Mouse (Mus musculus) forebrain, embryonic 14.5 days (tissue): ENCODE data around the gene Mcam. TPM values are rescaled to one million over a fixed set of nuclear protein-coding genes. Genes with fewer than 3 reads are reported as not detected.

ENCODE experiments used
- ATAC-seq: fragments of 200-750 bp; cut with Nextera tagmentation; 2 replicates; pipeline ENCODE4 v1.8.0; 2017; ENCODE audit warnings: mild to moderate bottlenecking, moderate library complexity
- DNase-seq: peaks from one replicate; pipeline ENCODE4 v3.0.0-alpha.2; 2015; ENCODE audit warnings: low spot score
- H3K27ac ChIP-seq: fragments of 300-500 bp; sonication (generic); 2 replicates; pipeline ENCODE4 v1.5.1; 2014; ENCODE audit warnings: low read depth, mild to moderate bottlenecking, control low read depth, low read length, moderate library complexity
- H3K27me3 ChIP-seq: fragments of 300-500 bp; sonication (generic); replicated peaks from 2 replicates; pipeline ENCODE4 v1.6.1; 2014; ENCODE audit warnings: low read length, control low read depth, mixed read lengths; ENCODE audit not compliant: control insufficient read depth, insufficient read depth
- H3K36me3 ChIP-seq: fragments of 300-500 bp; sonication (generic); 2 replicates; pipeline ENCODE4 v1.6.1; 2014; ENCODE audit warnings: low read length, control low read depth; ENCODE audit not compliant: control insufficient read depth, insufficient read depth
- H3K4me1 ChIP-seq: fragments of 300-500 bp; sonication (generic); 2 replicates; pipeline ENCODE4 v1.6.1; 2014; ENCODE audit warnings: antibody characterized with exemption, low read length, control low read depth; ENCODE audit not compliant: control insufficient read depth, insufficient read depth
- H3K4me2 ChIP-seq: fragments of 300-500 bp; sonication (generic); 2 replicates; pipeline ENCODE4 v1.6.1; 2014; ENCODE audit warnings: mild to moderate bottlenecking, control low read depth, low read length
- H3K4me3 ChIP-seq: fragments of 300-500 bp; sonication (generic); 2 replicates; pipeline ENCODE4 v1.5.1; 2014; ENCODE audit warnings: low read depth, low read length, control low read depth
- H3K9ac ChIP-seq: fragments of 300-500 bp; sonication (generic); 2 replicates; pipeline ENCODE4 v1.6.1; 2014; ENCODE audit warnings: mild to moderate bottlenecking, low read length, control low read depth, moderate library complexity
- H3K9me3 ChIP-seq: fragments of 300-500 bp; sonication (generic); replicated peaks from 2 replicates; pipeline ENCODE4 v1.6.1; 2016; ENCODE audit warnings: low read length, control low read depth, mixed read lengths; ENCODE audit not compliant: control insufficient read depth
- WGBS: fragments of 180-500 bp; shearing (Covaris S2); extraction: QIAGEN DNeasy Blood & Tissue Kit; methylation state at CpG from one replicate; pipeline ENCODE4 v1.1.7; 2014; 5-methylcytosine and 5-hydroxymethylcytosine counted together
- polyA plus RNA-seq: library from polyadenylated mRNA; unstranded; fragments of >200 nt; fragmentation: Nextera tagmentation; extraction: Ambion mirVana; gene quantifications from 2 replicates; pipeline ENCODE4 v1.2.1, GENCODE M21; 2014

The Mcam gene
- polyA plus RNA-seq, 1 experiment from 2014 or later: 14.1 TPM

DNA sequence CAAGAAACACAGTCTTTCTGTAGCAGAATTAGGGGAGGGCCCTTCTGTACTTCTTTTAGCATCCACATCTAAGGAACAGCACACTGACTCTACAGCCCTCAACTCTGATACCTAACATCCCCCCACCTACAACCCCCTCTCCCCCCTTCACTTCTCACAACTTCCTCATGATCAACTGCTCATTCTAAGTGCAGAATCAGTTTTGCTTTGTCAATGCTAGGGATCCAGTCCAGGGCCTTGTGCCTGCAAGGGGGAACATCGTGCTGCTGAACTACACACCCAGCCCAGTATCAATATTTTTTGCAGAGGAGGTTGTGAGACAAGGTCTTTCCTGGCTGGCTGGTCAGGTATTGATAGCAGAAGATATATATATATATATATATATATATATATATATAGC, 41.7 kb downstream of the Mcam start:
- Histone ChIP-seq H3K27me3 (no peaks in the 10 kb centered on the region), H3K27ac (no peak overlapping the region), H3K9me3 (no peaks in the 10 kb centered on the region), H3K9ac (no peak overlapping the region), H3K4me3 (no peak overlapping the region), H3K4me1 (no peaks in the 10 kb centered on the region), H3K36me3 (peaks cover 23% of the 10 kb centered on the region), H3K4me2 (no peak overlapping the region)
- ATAC-seq (no peak), DNase-seq (no peak)
- WGBS: 94% methylated on average over 1 of the region's 1 CpGs

DNA sequence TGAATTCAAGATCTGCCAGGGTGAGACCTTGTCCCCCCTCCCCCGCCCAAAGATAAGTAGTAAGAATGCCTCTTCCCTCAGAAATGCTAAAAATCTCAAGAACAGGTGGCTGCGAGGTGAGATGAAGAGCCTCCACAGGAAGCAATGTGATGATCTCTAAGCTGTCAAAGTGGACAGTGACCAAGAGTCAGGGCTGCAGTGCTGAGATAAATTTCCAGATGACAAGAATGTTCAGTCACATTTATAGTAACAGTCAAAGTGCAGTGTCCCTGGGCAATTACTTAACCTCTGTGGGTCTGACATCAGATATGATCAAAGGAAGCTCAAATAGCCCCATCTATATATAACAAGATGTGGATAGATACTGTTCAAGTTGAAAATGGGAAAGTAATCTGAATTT, 43.1 kb downstream of the Mcam start:
- H3K27ac ChIP-seq: no peak overlapping the region
- no peak for DNase-seq
- H3K4me3 ChIP-seq: no peak overlapping the region
- H3K4me2 ChIP-seq: no peak overlapping the region
- H3K9me3 ChIP-seq: no peaks in the 10 kb centered on the region
- 88% methylated on average over 2 of the region's 2 CpGs for WGBS
- H3K36me3 ChIP-seq: peaks cover 8% of the 10 kb centered on the region
- H3K4me1 ChIP-seq: no peaks in the 10 kb centered on the region
- H3K9ac ChIP-seq: no peak overlapping the region
- ATAC-seq: no peak
- H3K27me3 ChIP-seq: no peaks in the 10 kb centered on the region

DNA sequence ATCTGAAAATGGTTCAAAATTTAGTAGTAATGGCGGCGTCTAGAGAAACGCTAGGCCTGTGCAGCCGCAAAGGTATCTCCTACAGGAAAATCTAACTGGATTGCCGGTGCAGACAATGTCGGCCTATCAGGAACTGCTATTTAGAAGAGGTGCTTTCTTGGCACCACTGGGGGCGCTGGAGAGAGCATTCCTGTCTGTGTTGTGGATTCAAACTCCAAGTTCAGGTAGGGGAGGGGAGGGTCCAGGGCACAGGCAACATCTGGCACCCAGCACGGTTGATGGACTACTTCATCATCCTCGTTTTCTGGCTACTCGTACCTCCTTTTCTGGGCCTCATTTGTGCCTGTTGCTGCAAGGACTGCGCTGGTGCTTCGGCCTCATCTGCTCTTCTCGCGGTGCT, 44.1 kb downstream of the Mcam start:
- ATAC-seq (no peak), DNase-seq (no peak)

DNA sequence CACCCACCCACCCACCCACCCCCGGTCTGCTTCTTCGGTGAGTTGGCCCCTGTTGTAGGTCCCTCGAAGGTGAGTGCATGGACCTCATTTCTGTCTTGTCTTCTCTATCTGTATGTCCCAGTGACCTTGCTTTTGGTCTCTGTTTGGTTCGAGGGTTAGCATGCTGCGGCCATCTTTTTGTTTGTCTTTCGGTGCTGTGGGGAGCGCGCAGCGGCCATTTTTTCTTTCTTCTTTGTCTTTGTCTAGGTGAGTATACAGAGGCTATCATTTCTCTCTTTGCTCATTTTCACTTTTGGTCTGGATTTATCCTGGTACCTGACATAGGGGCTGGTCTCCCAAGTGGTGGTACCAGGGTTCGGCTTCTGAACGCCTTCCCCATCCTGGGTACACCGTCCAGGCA, 44.5 kb downstream of the Mcam start:
- WGBS: 97% methylated on average over 12 of the region's 12 CpGs
- no peak overlapping the region for H3K9ac ChIP-seq
- no peaks in the 10 kb centered on the region for H3K4me1 ChIP-seq

More for the DNA sequence above, 44.1 kb downstream of the Mcam start:
- Histone ChIP-seq H3K4me2 (no peak overlapping the region), H3K27ac (no peak overlapping the region), H3K9ac (no peak overlapping the region), H3K9me3 (no peaks in the 10 kb centered on the region), H3K27me3 (no peaks in the 10 kb centered on the region), H3K4me3 (no peak overlapping the region), H3K4me1 (no peaks in the 10 kb centered on the region), H3K36me3 (no peaks in the 10 kb centered on the region)
- 87% methylated on average over 14 of the region's 14 CpGs for WGBS

DNA sequence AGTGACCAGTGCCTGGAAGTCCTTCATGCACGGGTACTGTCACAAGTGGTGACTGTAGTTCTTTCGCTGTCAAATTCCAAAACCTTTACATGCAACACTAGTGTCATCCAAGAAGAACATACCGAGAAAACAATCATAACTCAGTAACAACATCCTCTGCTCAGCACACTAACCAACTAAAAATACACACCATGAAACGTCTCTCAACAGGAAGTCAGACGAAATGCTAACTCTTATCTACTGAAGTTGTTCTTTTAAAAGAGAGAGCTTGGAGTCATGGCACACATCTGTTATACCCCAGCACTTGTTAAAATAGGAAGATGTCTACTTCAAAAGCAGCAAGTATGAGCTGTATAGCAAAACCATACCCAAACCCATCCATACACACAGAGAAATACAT, 47.3 kb downstream of the Mcam start:
- Histone ChIP-seq H3K9me3 (no peaks in the 10 kb centered on the region), H3K4me3 (no peak overlapping the region), H3K9ac (no peak overlapping the region), H3K27me3 (no peaks in the 10 kb centered on the region), H3K27ac (no peak overlapping the region), H3K4me2 (no peak overlapping the region), H3K36me3 (no peaks in the 10 kb centered on the region), H3K4me1 (no peaks in the 10 kb centered on the region)
- no peak for DNase-seq
- ATAC-seq: no peak
- WGBS: 92% methylated on average over 5 of the region's 5 CpGs

More for the DNA sequence above, 44.5 kb downstream of the Mcam start:
- no peaks in the 10 kb centered on the region for H3K9me3 ChIP-seq
- H3K27ac ChIP-seq: no peak overlapping the region
- no peaks in the 10 kb centered on the region for H3K27me3 ChIP-seq
- H3K36me3 ChIP-seq: no peaks in the 10 kb centered on the region
- no peak overlapping the region for H3K4me3 ChIP-seq
- no peak for ATAC-seq
- no peak for DNase-seq
- H3K4me2 ChIP-seq: no peak overlapping the region

- no peaks in the 10 kb centered on the region for H3K27me3 ChIP-seq
These were observed 48.0 kb downstream of the Mcam start for GRCm38 (mm10) chr9:44182260-44182659.

DNA sequence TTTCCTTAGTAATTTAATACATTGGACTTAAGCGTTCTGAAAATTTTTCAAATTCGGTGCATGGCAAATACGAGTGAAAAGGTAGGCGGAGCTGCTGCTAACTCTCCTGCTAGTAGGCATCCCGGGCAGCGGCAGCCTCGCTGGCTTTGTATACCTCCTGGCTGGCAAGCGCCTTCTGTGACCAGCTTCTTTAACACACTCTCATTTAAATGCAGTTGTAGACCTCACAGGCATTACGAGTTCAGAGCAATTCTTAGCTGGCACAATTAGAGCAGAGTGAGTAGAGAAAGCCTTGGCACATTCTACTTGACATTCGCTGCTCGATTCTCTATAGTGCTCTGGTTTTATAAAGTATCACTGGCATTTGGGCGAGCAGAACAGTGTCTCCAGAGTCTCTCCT, 54.0 kb downstream of the Mcam start:
- ATAC-seq (peak; percentile 81), DNase-seq (peak; percentile 80)
- H3K36me3 ChIP-seq: no peaks in the 10 kb centered on the region
- H3K4me1 ChIP-seq: no peaks in the 10 kb centered on the region
- WGBS: 26% methylated on average over 12 of the region's 12 CpGs
- no peak overlapping the region for H3K4me3 ChIP-seq
- H3K9ac ChIP-seq: no peak overlapping the region
- no peaks in the 10 kb centered on the region for H3K9me3 ChIP-seq
- no peak overlapping the region; the same call in 1 of the 2 replicates for H3K4me2 ChIP-seq
- no peak overlapping the region for H3K27ac ChIP-seq
- no peaks in the 10 kb centered on the region for H3K27me3 ChIP-seq

More at GRCm38 (mm10) chr9:44182260-44182659, 48.0 kb downstream of the Mcam start:
- WGBS: 95% methylated on average over 3 of the region's 3 CpGs
- Histone ChIP-seq H3K36me3 (no peaks in the 10 kb centered on the region), H3K9me3 (no peaks in the 10 kb centered on the region), H3K27ac (no peak overlapping the region), H3K4me2 (no peak overlapping the region), H3K4me3 (no peak overlapping the region), H3K4me1 (no peaks in the 10 kb centered on the region), H3K9ac (no peak overlapping the region)
- peak; percentile 7 for DNase-seq
- ATAC-seq: no peak

DNA sequence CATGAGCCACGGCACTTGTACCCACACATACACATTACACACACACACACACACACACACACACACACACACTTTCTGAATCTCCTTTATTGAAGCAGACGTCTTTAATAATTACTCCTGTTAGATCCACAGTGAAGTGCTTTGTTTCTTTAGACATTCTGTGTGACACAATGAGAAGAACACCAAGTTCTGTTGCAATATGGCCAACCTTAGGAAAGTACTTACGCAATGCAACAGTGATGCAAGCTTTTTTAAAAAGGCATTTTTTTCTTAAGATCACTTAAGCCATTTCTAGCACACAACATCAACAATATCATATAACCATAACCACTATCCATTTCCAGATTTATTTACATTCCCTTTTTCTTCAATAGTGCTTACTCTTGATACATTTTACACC, 56.9 kb downstream of the Mcam start:
- Histone ChIP-seq H3K9ac (no peak overlapping the region), H3K27me3 (no peaks in the 10 kb centered on the region), H3K36me3 (no peaks in the 10 kb centered on the region), H3K4me1 (no peaks in the 10 kb centered on the region), H3K4me3 (no peak overlapping the region), H3K27ac (no peak overlapping the region), H3K4me2 (no peak overlapping the region), H3K9me3 (no peaks in the 10 kb centered on the region)
- 55% methylated on average over 3 of the region's 3 CpGs for WGBS
- DNase-seq (no peak), ATAC-seq (no peak)

DNA sequence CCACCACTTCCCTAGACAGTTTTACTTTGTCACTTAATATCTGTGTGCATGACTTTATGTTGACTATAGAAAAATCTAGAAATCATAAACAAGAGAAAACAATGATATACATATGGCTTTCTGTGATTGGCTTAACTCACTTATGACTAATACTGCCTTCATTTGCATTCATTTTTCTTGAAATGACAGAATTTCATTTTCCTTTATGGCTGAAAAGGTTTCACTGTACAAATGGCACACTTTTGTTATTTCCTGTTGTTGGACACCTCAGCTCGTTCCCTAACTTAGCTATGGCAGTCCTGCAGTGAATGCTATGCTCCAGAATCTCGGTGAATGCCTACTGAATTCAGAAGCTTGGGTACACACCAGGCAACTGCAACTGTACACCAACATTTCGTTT, 58.0 kb downstream of the Mcam start:
- WGBS: 88% methylated on average over 3 of the region's 3 CpGs

More for the DNA sequence above, 58.0 kb downstream of the Mcam start:
- H3K27me3 ChIP-seq: no peaks in the 10 kb centered on the region
- ATAC-seq (no peak), DNase-seq (no peak)
- no peak overlapping the region for H3K4me2 ChIP-seq
- no peaks in the 10 kb centered on the region for H3K4me1 ChIP-seq
- H3K27ac ChIP-seq: no peak overlapping the region
- H3K9ac ChIP-seq: no peak overlapping the region
- H3K4me3 ChIP-seq: no peak overlapping the region
- H3K36me3 ChIP-seq: peaks cover under 1% of the 10 kb centered on the region; the same call in 1 of the 2 replicates
- no peaks in the 10 kb centered on the region for H3K9me3 ChIP-seq
